7 mouse cellular contexts compared by ENCODE assay signal in genomic region chr11:98075195-98075808, GRCm38 (mm10). TPM values are rescaled to one million over a fixed set of nuclear protein-coding genes. Genes with fewer than 3 reads are reported as not detected.
A peak's percentile ranks its signal among the peaks of the same experiment; 100 is the strongest.
DNase-seq lines count a peak whose midpoint lies in the region; ATAC-seq lines count a peak whose summit lies in the region.

No protein-coding gene starts in this region.

- no peak overlapping the region for H3K4me3 ChIP-seq in intestine, embryonic 16.5 days (ENCODE audit: low read length)
- no peak overlapping the region for H3K4me3 ChIP-seq in midbrain, embryonic 13.5 days (replicated peaks)

- peaks cover 6% of the 10 kb centered on the region; the same call in 1 of the 2 replicates for H3K4me1 ChIP-seq in intestine, embryonic 16.5 days (ENCODE audit: control insufficient read depth, insufficient read depth, low read length)
- no peaks in the 10 kb centered on the region for H3K4me1 ChIP-seq in midbrain, embryonic 13.5 days (replicated peaks)

- ATAC-seq in intestine, embryonic 16.5 days: 0 out of 2 replicates have a peak, but pooled peaks have one; percentile 28
- ATAC-seq in midbrain, embryonic 13.5 days: peak; percentile 67

- no peak overlapping the region for H3K27ac ChIP-seq in intestine, embryonic 16.5 days (ENCODE audit: low read length)
- no peak overlapping the region for H3K27ac ChIP-seq in midbrain, embryonic 13.5 days

- no peak overlapping the region for H3K4me2 ChIP-seq in intestine, embryonic 16.5 days (ENCODE audit: low read depth, low read length)
- H3K4me2 ChIP-seq in midbrain, embryonic 13.5 days (replicated peaks): no peak overlapping the region

- peak; percentile 86 for DNase-seq in adrenal gland, adult 2 months
- DNase-seq in embryo, embryonic 11 days: peak; percentile 86
- peak; percentile 86 for DNase-seq in gastrocnemius, postnatal 4 days (ENCODE audit: low spot score in 2 of 2)
- DNase-seq in left cerebral cortex, postnatal 14 days (ENCODE audit: low spot score in 2 of 2): peak; percentile 94 to 96
- peak; percentile 71 for DNase-seq in skeletal muscle tissue, adult 2 months (ENCODE audit: low read depth, low spot score)

- no peaks in the 10 kb centered on the region for H3K27me3 ChIP-seq in intestine, embryonic 16.5 days (replicated peaks; ENCODE audit: control insufficient read depth, insufficient read depth, low read length)
- no peaks in the 10 kb centered on the region for H3K27me3 ChIP-seq in midbrain, embryonic 13.5 days

- no peaks in the 10 kb centered on the region for H3K9me3 ChIP-seq in intestine, embryonic 16.5 days (ENCODE audit: control insufficient read depth, low read length)
- no peaks in the 10 kb centered on the region for H3K9me3 ChIP-seq in midbrain, embryonic 13.5 days

- intact Hi-C loops in left cerebral cortex, postnatal 14 days (cut with DNase I): loop anchor here (1.0 kb wide), 1 partner anchor 44 kb away; no protein-coding TSS in a partner anchor

- no peaks in the 10 kb centered on the region for H3K36me3 ChIP-seq in intestine, embryonic 16.5 days (ENCODE audit: control insufficient read depth, insufficient read depth, low read length)
- H3K36me3 ChIP-seq in midbrain, embryonic 13.5 days: no peaks in the 10 kb centered on the region

- H3K9ac ChIP-seq in intestine, embryonic 16.5 days (ENCODE audit: low read depth, low read length): peak overlapping the region; percentile 53
- H3K9ac ChIP-seq in midbrain, embryonic 13.5 days (replicated peaks): no peak overlapping the region

- WGBS in intestine, embryonic 16.5 days: 19% methylated on average over 13 of the region's 13 CpGs
- WGBS in midbrain, embryonic 13.5 days: 19% methylated on average over 13 of the region's 13 CpGs

RNA-seq across cellular contexts. Expression of gene Stac2, which starts 22.0 kb away (rescaled TPM):
- 1 to 10 TPM; 3.6 to 4.0 TPM for total RNA-seq in adrenal gland, adult 2 months (2021)
- 0.71 and 0.83 TPM in 2 replicates for polyA plus RNA-seq in adrenal gland, adult 2 months (2012; rRNA removed)
- total RNA-seq in gastrocnemius, postnatal 4 days (2021): under 1 TPM; 0.54 to 0.60 TPM
- polyA plus RNA-seq in intestine, embryonic 16.5 days (2015; fragmentation: Nextera tagmentation; extraction: Ambion mirVana): 0.29 TPM in 2 replicates
- 10 to 100 TPM; 27.7 to 28.0 TPM for total RNA-seq in left cerebral cortex, postnatal 14 days (2021)
- 1.6 and 1.7 TPM in 2 replicates for polyA plus RNA-seq in midbrain, embryonic 13.5 days (2015; fragmentation: Nextera tagmentation; extraction: Ambion mirVana)

RNA-seq across cellular contexts. Expression of gene Rpl19, which starts 48.8 kb away (rescaled TPM):
- 1,000 to 10,000 TPM; 1,223 to 1,284 TPM for total RNA-seq in adrenal gland, adult 2 months (2021)
- 128 and 129 TPM in 2 replicates for polyA plus RNA-seq in adrenal gland, adult 2 months (2012; rRNA removed)
- 1,000 to 10,000 TPM; 1,153 to 1,224 TPM for total RNA-seq in gastrocnemius, postnatal 4 days (2021)
- 990 and 1,058 TPM in 2 replicates for polyA plus RNA-seq in intestine, embryonic 16.5 days (2015; fragmentation: Nextera tagmentation; extraction: Ambion mirVana)
- 100 to 1,000 TPM; 536 to 545 TPM for total RNA-seq in left cerebral cortex, postnatal 14 days (2021)
- 699 and 710 TPM in 2 replicates for polyA plus RNA-seq in midbrain, embryonic 13.5 days (2015; fragmentation: Nextera tagmentation; extraction: Ambion mirVana)

RNA-seq across cellular contexts. Expression of gene Cacnb1, which starts 52.5 kb away (rescaled TPM):
- 1 to 10 TPM; 6.9 to 9.6 TPM for total RNA-seq in adrenal gland, adult 2 months (2021)
- polyA plus RNA-seq in adrenal gland, adult 2 months (2012; rRNA removed): 14.4 and 14.5 TPM in 2 replicates
- total RNA-seq in gastrocnemius, postnatal 4 days (2021): 100 to 1,000 TPM; 240 to 241 TPM
- polyA plus RNA-seq in intestine, embryonic 16.5 days (2015; fragmentation: Nextera tagmentation; extraction: Ambion mirVana): 5.1 TPM in 2 replicates
- total RNA-seq in left cerebral cortex, postnatal 14 days (2021): 100 to 1,000 TPM; 150 TPM
- polyA plus RNA-seq in midbrain, embryonic 13.5 days (2015; fragmentation: Nextera tagmentation; extraction: Ambion mirVana): 49.8 and 51.8 TPM in 2 replicates

Comparison
In these comparisons a context has a peak if more than half of its experiments do, and no peak if none do; other contexts are left out.
1. RNA of gene Stac2, which starts 22.0 kb away (total RNA-seq): 27.7 to 28.0 TPM in left cerebral cortex, postnatal 14 days; 3.6 to 4.0 TPM in adrenal gland, adult 2 months and 0.54 to 0.60 TPM in gastrocnemius, postnatal 4 days; every median in the first group is over 4 times any median in the second.
2. RNA of gene Cacnb1, which starts 52.5 kb away (total RNA-seq): 240 to 241 TPM in gastrocnemius, postnatal 4 days and 150 TPM in left cerebral cortex, postnatal 14 days; 6.9 to 9.6 TPM in adrenal gland, adult 2 months; every median in the first group is over 10 times any median in the second.
3. Peak in every context shown above with its lines, with median percentiles within 50 percentile points of each other: DNase-seq.